In genomic region chr14:47951041-47951440, GRCm38 (mm10) we compare ENCODE assay signal across 25 mouse cellular contexts.
DNase-seq lines count a peak whose midpoint lies in the region; ATAC-seq and TF ChIP-seq lines count a peak whose summit lies in the region.
"Had no signal": no experiment of that assay in that cellular context is flagged by ENCODE, and none has a peak within 500 bp of the region (broad histone marks: within the 10 kb centered on the region; RNA-seq: fewer than 3 reads in every experiment).

No protein-coding gene starts in this region.

- H3K27me3 ChIP-seq in heart, adult 2 months (ENCODE audit: control insufficient read depth, insufficient read depth, low read length): no peaks in the 10 kb centered on the region
- no peaks in the 10 kb centered on the region for H3K27me3 ChIP-seq in kidney, adult 2 months (replicated peaks; ENCODE audit: control insufficient read depth, insufficient read depth, low read length)
- H3K27me3 ChIP-seq in kidney, embryonic 15.5 days: no peaks in the 10 kb centered on the region
- H3K27me3 ChIP-seq in intestine, embryonic 15.5 days (replicated peaks): no peaks in the 10 kb centered on the region
- H3K27me3 ChIP-seq: embryonic facial prominence, embryonic 12.5 days; embryonic facial prominence, embryonic 15.5 days; heart, embryonic 13.5 days had no signal

- WGBS in heart, adult 2 months: 83% methylated on average over 5 of the region's 5 CpGs
- 57% methylated on average over 5 of the region's 5 CpGs for WGBS in kidney, adult 2 months
- WGBS in kidney, embryonic 15.5 days: 82% methylated on average over 5 of the region's 5 CpGs
- 86% methylated on average over 5 of the region's 5 CpGs for WGBS in intestine, embryonic 15.5 days

- TF ChIP-seq EP300 in heart, adult 2 months (IDR thresholded peaks at IDR 0.05; ENCODE audit: insufficient read depth, low read depth, low read length): no peak

- no peaks in the 10 kb centered on the region for H3K79me2 ChIP-seq in heart, adult 2 months (replicated peaks; ENCODE audit: control insufficient read depth, insufficient read depth, low read length)

- no peak overlapping the region for H3K9ac ChIP-seq in heart, adult 2 months (ENCODE audit: low read depth, low read length)
- H3K9ac ChIP-seq in kidney, embryonic 15.5 days: no peak overlapping the region
- no peak overlapping the region for H3K9ac ChIP-seq in intestine, embryonic 15.5 days
- H3K9ac ChIP-seq: embryonic facial prominence, embryonic 12.5 days; embryonic facial prominence, embryonic 15.5 days; forebrain, postnatal 0 days; heart, embryonic 13.5 days; hindbrain, embryonic 14.5 days had no signal

- no peak for ATAC-seq in kidney, embryonic 15.5 days (replicated peaks; ENCODE audit: low FRiP score)
- ATAC-seq in intestine, embryonic 15.5 days: no peak
- ATAC-seq: forebrain, embryonic 14.5 days; forebrain, postnatal 0 days; hindbrain, postnatal 0 days had no signal

- no peaks in the 10 kb centered on the region for H3K36me3 ChIP-seq in heart, adult 2 months (ENCODE audit: control insufficient read depth, insufficient read depth, low read length)
- H3K36me3 ChIP-seq in kidney, adult 2 months (ENCODE audit: control insufficient read depth, insufficient read depth, low read length): no peaks in the 10 kb centered on the region
- no peaks in the 10 kb centered on the region for H3K36me3 ChIP-seq in kidney, embryonic 15.5 days
- no peaks in the 10 kb centered on the region for H3K36me3 ChIP-seq in intestine, embryonic 15.5 days
- H3K36me3 ChIP-seq: embryonic facial prominence, embryonic 12.5 days; embryonic facial prominence, embryonic 15.5 days; heart, embryonic 10.5 days; heart, embryonic 13.5 days had no signal

- H3K4me2 ChIP-seq in kidney, embryonic 15.5 days: no peak overlapping the region
- H3K4me2 ChIP-seq in intestine, embryonic 15.5 days (replicated peaks): no peak overlapping the region
- H3K4me2 ChIP-seq: embryonic facial prominence, embryonic 12.5 days; embryonic facial prominence, embryonic 15.5 days; heart, embryonic 13.5 days; hindbrain, embryonic 14.5 days had no signal

- DNase-seq in heart, adult 11 months: peak; percentile 60
- DNase-seq in heart, adult 2 months: no peak
- DNase-seq in kidney, adult 2 months: peak; percentile 71
- DNase-seq in kidney, postnatal 14 days: peak; percentile 27
- DNase-seq: adrenal gland, postnatal 10 days; adrenal gland, postnatal 36 days; cerebellum, adult 11 months; cerebellum, adult 2 months; cerebellum, adult 9-11 months; cerebellum, postnatal 25 days; forebrain, postnatal 0 days; gastrocnemius, adult 2 months; gastrocnemius, postnatal 14 days; heart, adult 18-20 months; heart, postnatal 14 days; heart, postnatal 4 days had no signal

- no peak for TF ChIP-seq POLR2A in heart, adult 2 months (IDR thresholded peaks at IDR 0.05; ENCODE audit: insufficient read depth, low read depth, low read length)
- TF ChIP-seq POLR2A in kidney, adult 2 months (IDR thresholded peaks at IDR 0.05; ENCODE audit: low read depth, low read length): no peak

- intact Hi-C loops in heart, adult 2 months (cut with DNase I): loop anchor here (10.0 kb wide), 1 partner anchor 196 kb away; no protein-coding TSS in a partner anchor

- no peak overlapping the region for H3K27ac ChIP-seq in heart, adult 2 months
- no peak overlapping the region; the same call in 1 of the 2 replicates for H3K27ac ChIP-seq in kidney, adult 2 months (ENCODE audit: insufficient read depth, low read depth, low read length)
- H3K27ac ChIP-seq in kidney, embryonic 15.5 days: no peak overlapping the region
- no peak overlapping the region for H3K27ac ChIP-seq in intestine, embryonic 15.5 days
- H3K27ac ChIP-seq: embryonic facial prominence, embryonic 12.5 days; embryonic facial prominence, embryonic 15.5 days; gastrocnemius, adult 2 months; heart, embryonic 10.5 days; heart, embryonic 13.5 days; hindbrain, embryonic 14.5 days; hindbrain, postnatal 0 days had no signal

- no peak overlapping the region for H3K4me3 ChIP-seq in heart, adult 2 months
- H3K4me3 ChIP-seq in kidney, adult 2 months (ENCODE audit: insufficient read depth, low read depth, low read length): no peak overlapping the region
- H3K4me3 ChIP-seq in kidney, embryonic 15.5 days (replicated peaks): no peak overlapping the region
- H3K4me3 ChIP-seq in intestine, embryonic 15.5 days (replicated peaks): no peak overlapping the region
- H3K4me3 ChIP-seq: embryonic facial prominence, embryonic 12.5 days; embryonic facial prominence, embryonic 15.5 days; gastrocnemius, adult 2 months; heart, embryonic 10.5 days; heart, embryonic 13.5 days had no signal

- no peak for TF ChIP-seq CTCF in heart, adult 2 months (IDR thresholded peaks at IDR 0.05)
- no peak for TF ChIP-seq CTCF in kidney, adult 2 months (conservative IDR thresholded peaks at IDR 0.05; ENCODE audit: insufficient read depth, insufficient read length, low read depth, low read length)

- H3K9me3 ChIP-seq in kidney, embryonic 15.5 days (replicated peaks): no peaks in the 10 kb centered on the region
- no peaks in the 10 kb centered on the region for H3K9me3 ChIP-seq in intestine, embryonic 15.5 days
- H3K9me3 ChIP-seq: embryonic facial prominence, embryonic 12.5 days; embryonic facial prominence, embryonic 15.5 days; heart, embryonic 10.5 days; heart, embryonic 13.5 days had no signal

- H3K4me1 ChIP-seq in heart, adult 2 months (ENCODE audit: control insufficient read depth, insufficient read depth, low read length): no peaks in the 10 kb centered on the region
- no peaks in the 10 kb centered on the region; the same call in 1 of the 2 replicates for H3K4me1 ChIP-seq in kidney, adult 2 months (ENCODE audit: control insufficient read depth, insufficient read depth, low read length)
- H3K4me1 ChIP-seq in kidney, embryonic 15.5 days: no peaks in the 10 kb centered on the region
- no peaks in the 10 kb centered on the region for H3K4me1 ChIP-seq in intestine, embryonic 15.5 days (replicated peaks)
- H3K4me1 ChIP-seq: embryonic facial prominence, embryonic 12.5 days; embryonic facial prominence, embryonic 15.5 days; heart, embryonic 10.5 days; heart, embryonic 13.5 days had no signal

Comparison
In these comparisons a context has a peak if more than half of its experiments do, and no peak if none do; other contexts are left out.
1. DNase-seq: peak in heart, adult 11 months (single experiment), kidney, adult 2 months (single experiment) and kidney, postnatal 14 days (single experiment); none in heart, adult 2 months (0 of 2).